Mouse (Mus musculus): ENCODE data around the gene Clcnkb. TPM values are rescaled to one million over a fixed set of nuclear protein-coding genes. Genes with fewer than 3 reads are reported as not detected.
A peak's percentile ranks its signal among the peaks of the same experiment; 100 is the strongest.

The Clcnkb gene
- polyA plus RNA-seq, 1 experiment from 2014 or later: 161 TPM

DNA sequence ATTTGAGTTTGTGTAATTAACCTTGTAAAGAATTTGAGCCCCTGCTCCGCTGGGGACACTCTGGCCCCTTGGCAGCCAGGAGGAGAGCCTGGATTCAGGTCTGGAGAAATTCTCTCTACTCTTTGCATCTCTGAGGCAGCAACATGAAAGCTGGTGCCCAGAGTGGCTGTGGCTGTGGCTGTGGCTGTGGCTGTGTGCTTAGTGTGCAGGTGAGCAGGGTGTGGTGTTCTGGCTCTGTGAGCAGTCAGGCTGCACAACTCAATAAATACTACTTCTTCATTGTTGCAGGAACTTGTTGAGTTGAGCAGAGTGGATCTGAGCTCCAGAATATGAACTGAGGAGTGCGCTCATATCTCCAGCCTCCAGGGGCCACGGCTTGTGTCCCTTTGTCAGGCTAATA, 43.1 kb upstream of the Clcnkb start:
- Histone ChIP-seq H3K4me1 (replicated peaks; ENCODE audit: insufficient read depth, low read length) (peaks cover 8% of the 10 kb centered on the region; the same call in 1 of the 2 replicates), H3K9me3 (replicated peaks; ENCODE audit: low read length) (no peaks in the 10 kb centered on the region), H3K27ac (peak overlapping the region; percentile 50), H3K4me3 (replicated peaks; ENCODE audit: low read depth, low read length) (no peak overlapping the region), H3K9ac (ENCODE audit: low read depth, low read length) (0 out of 2 replicates have a peak overlapping the region, but pooled peaks have one; percentile 35), H3K27me3 (ENCODE audit: insufficient read depth, low read length) (no peaks in the 10 kb centered on the region), H3K36me3 (ENCODE audit: insufficient read depth, low read length) (peaks cover 14% of the 10 kb centered on the region), H3K4me2 (ENCODE audit: low read length) (no peak overlapping the region)
- TF ChIP-seq CTCF (IDR thresholded peaks at IDR 0.05; ENCODE audit: low read depth): no peak
- WGBS: 57% methylated on average over 3 of the region's 3 CpGs
- DNase-seq (ENCODE audit: low spot score) (no peak), ATAC-seq (replicated peaks; ENCODE audit: low FRiP score, low read depth) (no peak)

DNA sequence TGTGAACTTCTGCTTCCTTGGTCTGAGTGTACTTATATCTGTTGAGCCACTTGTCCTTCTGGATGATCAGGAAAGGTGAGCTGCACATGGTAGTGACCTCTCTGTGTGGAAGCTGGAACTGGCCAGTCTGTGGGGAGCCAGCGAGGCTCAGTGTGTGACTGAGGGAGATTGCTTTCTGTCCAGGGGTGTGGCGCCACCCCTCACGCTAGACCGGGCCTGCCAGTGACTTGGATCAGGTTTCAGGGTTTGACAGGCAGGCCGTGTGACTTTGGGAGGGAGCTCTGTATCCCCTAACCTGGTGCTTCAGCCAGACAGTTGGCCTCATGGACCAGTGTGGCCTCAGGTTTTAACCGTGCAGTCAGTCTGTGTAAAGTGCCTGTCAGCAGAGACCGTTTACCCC, 42.4 kb upstream of the Clcnkb start:
- TF ChIP-seq CTCF (IDR thresholded peaks at IDR 0.05; ENCODE audit: low read depth): no peak
- Histone ChIP-seq H3K36me3 (ENCODE audit: insufficient read depth, low read length) (peaks cover 8% of the 10 kb centered on the region), H3K27ac (peak overlapping the region; percentile 50), H3K4me2 (ENCODE audit: low read length) (no peak overlapping the region), H3K9ac (ENCODE audit: low read depth, low read length) (0 out of 2 replicates have a peak overlapping the region, but pooled peaks have one; percentile 35), H3K4me3 (replicated peaks; ENCODE audit: low read depth, low read length) (no peak overlapping the region), H3K4me1 (replicated peaks; ENCODE audit: insufficient read depth, low read length) (peaks cover 8% of the 10 kb centered on the region; the same call in 1 of the 2 replicates), H3K9me3 (replicated peaks; ENCODE audit: low read length) (no peaks in the 10 kb centered on the region), H3K27me3 (ENCODE audit: insufficient read depth, low read length) (no peaks in the 10 kb centered on the region)
- ATAC-seq (replicated peaks; ENCODE audit: low FRiP score, low read depth): peak; percentile 65
- DNase-seq (ENCODE audit: low spot score): peak; percentile 73
- WGBS: 6% methylated on average over 7 of the region's 7 CpGs

DNA sequence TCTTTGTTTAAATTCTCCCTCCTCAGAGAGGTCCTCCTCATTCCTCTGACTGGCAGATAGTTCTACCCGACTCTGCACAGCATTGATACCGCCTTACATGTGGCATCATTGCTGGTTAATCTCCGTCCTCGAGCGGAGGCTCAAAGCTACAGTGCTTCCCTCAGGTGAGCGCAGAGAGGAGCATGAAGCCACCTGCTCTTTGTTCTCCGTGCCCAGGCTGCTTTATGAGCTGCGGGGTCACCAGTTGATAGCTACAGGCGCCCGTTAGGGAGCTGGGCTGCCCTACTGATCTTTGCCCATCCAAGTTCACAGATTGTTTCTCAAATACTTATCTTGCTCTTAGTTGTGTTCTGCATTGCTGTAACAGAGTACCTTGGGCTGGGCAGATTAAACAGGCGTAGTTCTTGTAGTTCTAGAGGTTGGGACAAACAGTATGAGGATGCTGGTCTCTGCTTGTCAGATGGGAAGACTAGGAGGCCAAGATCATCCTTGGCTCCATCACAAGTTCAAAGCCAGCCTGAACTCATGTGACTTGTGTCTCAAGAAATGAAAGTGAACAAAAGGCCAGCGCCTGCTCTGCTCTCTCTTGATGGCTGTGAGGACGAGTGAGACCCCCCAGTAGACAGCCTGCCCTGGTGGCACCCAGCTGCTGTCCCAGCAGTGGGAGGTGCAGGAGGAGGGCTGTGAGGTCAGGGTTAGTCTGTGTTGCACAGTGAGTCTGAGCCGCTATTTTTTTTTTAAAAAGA, 40.6 kb upstream of the Clcnkb start:
- no peak for TF ChIP-seq CTCF (IDR thresholded peaks at IDR 0.05; ENCODE audit: low read depth)
- H3K4me3 ChIP-seq (replicated peaks; ENCODE audit: low read depth, low read length): no peak overlapping the region
- H3K27ac ChIP-seq: no peak overlapping the region
- H3K9me3 ChIP-seq (replicated peaks; ENCODE audit: low read length): no peaks in the 10 kb centered on the region
- H3K9ac ChIP-seq (ENCODE audit: low read depth, low read length): no peak overlapping the region
- no peaks in the 10 kb centered on the region for H3K27me3 ChIP-seq (ENCODE audit: insufficient read depth, low read length)
- ATAC-seq (replicated peaks; ENCODE audit: low FRiP score, low read depth) (no peak), DNase-seq (ENCODE audit: low spot score) (no peak)
- H3K4me2 ChIP-seq (ENCODE audit: low read length): no peak overlapping the region
- WGBS: 88% methylated on average over 14 of the region's 14 CpGs
- peaks cover 8% of the 10 kb centered on the region; the same call in 1 of the 2 replicates for H3K4me1 ChIP-seq (replicated peaks; ENCODE audit: insufficient read depth, low read length)
- H3K36me3 ChIP-seq (ENCODE audit: insufficient read depth, low read length): peaks cover 9% of the 10 kb centered on the region; the same call in 1 of the 2 replicates

DNA sequence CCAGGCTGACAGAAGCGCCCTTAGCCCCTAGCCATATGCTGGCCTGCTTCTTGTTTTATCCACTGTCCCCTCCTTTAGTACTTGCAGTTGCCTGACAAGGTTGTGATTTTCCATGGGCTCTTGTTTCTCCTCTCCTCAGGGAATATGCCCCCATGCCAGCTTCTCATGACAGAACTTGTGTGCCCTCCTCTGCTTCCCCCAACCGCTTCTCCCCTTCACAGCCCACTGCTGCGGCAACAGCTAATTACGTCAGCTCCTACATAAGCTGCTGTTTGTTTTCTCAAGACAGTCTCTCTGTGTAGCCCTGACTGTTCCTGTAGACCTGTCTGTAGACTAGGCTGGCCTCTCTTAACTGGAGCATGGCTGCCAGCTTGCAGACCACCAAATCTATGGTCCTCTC, 39.7 kb upstream of the Clcnkb start:
- 62% methylated on average over 4 of the region's 4 CpGs for WGBS
- H3K9me3 ChIP-seq (replicated peaks; ENCODE audit: low read length): no peaks in the 10 kb centered on the region
- DNase-seq (ENCODE audit: low spot score) (peak; percentile 31), ATAC-seq (replicated peaks; ENCODE audit: low FRiP score, low read depth) (no peak)
- H3K4me1 ChIP-seq (replicated peaks; ENCODE audit: insufficient read depth, low read length): peaks cover 8% of the 10 kb centered on the region; the same call in 1 of the 2 replicates
- no peak overlapping the region for H3K4me3 ChIP-seq (replicated peaks; ENCODE audit: low read depth, low read length)
- H3K27ac ChIP-seq: no peak overlapping the region
- H3K9ac ChIP-seq (ENCODE audit: low read depth, low read length): no peak overlapping the region
- TF ChIP-seq CTCF (IDR thresholded peaks at IDR 0.05; ENCODE audit: low read depth): no peak
- peaks cover 9% of the 10 kb centered on the region; the same call in 1 of the 2 replicates for H3K36me3 ChIP-seq (ENCODE audit: insufficient read depth, low read length)
- H3K27me3 ChIP-seq (ENCODE audit: insufficient read depth, low read length): no peaks in the 10 kb centered on the region
- H3K4me2 ChIP-seq (ENCODE audit: low read length): no peak overlapping the region

DNA sequence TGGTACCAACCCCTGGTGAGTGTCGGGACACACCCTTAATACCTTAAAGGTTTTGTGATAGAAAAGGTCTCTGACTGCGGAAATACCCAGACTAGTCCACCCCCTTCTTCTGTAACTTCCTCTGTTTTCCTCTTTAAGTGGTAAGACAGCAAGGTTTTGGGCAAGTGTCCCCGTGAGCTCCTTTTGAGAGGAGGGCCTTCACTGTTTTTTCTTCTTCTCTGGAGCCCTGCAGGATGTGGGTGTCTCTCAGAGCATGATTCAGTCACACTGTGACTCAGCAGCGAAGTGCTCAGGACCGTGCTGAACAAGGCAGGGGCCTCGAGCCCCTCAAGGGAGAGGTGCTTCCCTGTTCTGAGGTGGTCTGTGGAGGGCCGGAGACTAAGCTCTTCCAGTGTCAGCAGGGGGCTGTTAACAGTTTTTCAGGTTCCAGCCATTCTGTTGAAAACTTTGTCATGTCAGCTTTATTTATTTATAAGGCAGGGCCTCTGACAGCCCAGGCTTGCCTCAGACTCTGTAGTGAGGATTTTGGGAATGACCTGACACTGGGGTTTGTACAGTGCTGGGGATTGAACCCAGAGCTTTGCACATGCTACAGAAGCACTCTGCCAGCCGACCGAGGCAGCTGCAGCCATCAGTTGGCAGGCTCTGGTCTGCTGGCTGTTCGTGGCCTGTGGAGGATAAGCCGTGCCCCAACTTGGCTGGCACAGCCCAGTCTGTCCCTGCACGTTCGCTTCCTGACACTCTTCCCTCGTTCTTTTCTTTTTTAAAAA, 39.0 kb upstream of the Clcnkb start:
- TF ChIP-seq CTCF (IDR thresholded peaks at IDR 0.05; ENCODE audit: low read depth): no peak
- peaks cover 9% of the 10 kb centered on the region; the same call in 1 of the 2 replicates for H3K36me3 ChIP-seq (ENCODE audit: insufficient read depth, low read length)
- H3K9ac ChIP-seq (ENCODE audit: low read depth, low read length): no peak overlapping the region
- no peak for ATAC-seq (replicated peaks; ENCODE audit: low FRiP score, low read depth)
- H3K4me2 ChIP-seq (ENCODE audit: low read length): no peak overlapping the region
- peaks cover 8% of the 10 kb centered on the region; the same call in 1 of the 2 replicates for H3K4me1 ChIP-seq (replicated peaks; ENCODE audit: insufficient read depth, low read length)
- 75% methylated on average over 14 of the region's 14 CpGs for WGBS
- no peaks in the 10 kb centered on the region for H3K27me3 ChIP-seq (ENCODE audit: insufficient read depth, low read length)
- H3K27ac ChIP-seq: no peak overlapping the region
- DNase-seq (ENCODE audit: low spot score): no peak
- H3K4me3 ChIP-seq (replicated peaks; ENCODE audit: low read depth, low read length): no peak overlapping the region
- no peaks in the 10 kb centered on the region for H3K9me3 ChIP-seq (replicated peaks; ENCODE audit: low read length)

DNA sequence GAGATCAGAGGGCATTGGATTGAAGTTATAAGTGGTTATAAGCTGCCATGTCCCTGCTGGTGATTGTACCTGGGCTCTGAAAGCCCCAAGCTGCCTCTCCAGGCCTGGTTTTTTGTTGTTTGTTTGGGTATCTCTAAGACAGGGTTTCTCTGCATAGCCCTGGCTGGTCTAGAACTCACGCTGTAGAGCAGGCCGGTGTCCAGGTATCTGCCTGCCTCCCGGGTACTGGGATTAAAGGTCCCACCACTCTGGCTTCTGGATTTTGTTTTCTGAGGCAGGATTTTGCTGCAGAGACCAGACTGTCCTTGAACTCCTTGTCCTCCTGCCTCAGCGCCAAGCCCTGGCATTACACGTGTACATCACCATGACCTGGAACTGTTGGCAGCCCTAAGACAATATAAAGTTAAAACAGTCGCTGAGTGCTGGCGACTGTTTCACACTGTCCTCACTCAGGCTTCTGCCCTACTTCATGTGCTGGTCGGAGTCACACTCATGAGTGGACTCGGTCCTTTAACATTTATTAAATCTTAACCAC, 36.2 kb upstream of the Clcnkb start:
- 91% methylated on average over 9 of the region's 9 CpGs for WGBS
- no peak overlapping the region for H3K9ac ChIP-seq (ENCODE audit: low read depth, low read length)
- no peaks in the 10 kb centered on the region; the same call in 1 of the 2 replicates for H3K4me1 ChIP-seq (replicated peaks; ENCODE audit: insufficient read depth, low read length)
- ATAC-seq (replicated peaks; ENCODE audit: low FRiP score, low read depth) (no peak), DNase-seq (ENCODE audit: low spot score) (no peak)
- TF ChIP-seq CTCF (IDR thresholded peaks at IDR 0.05; ENCODE audit: low read depth): no peak
- no peaks in the 10 kb centered on the region for H3K27me3 ChIP-seq (ENCODE audit: insufficient read depth, low read length)
- H3K36me3 ChIP-seq (ENCODE audit: insufficient read depth, low read length): peaks cover 30% of the 10 kb centered on the region; the same call in 1 of the 2 replicates
- H3K4me2 ChIP-seq (ENCODE audit: low read length): no peak overlapping the region
- H3K27ac ChIP-seq: no peak overlapping the region
- H3K4me3 ChIP-seq (replicated peaks; ENCODE audit: low read depth, low read length): no peak overlapping the region
- no peaks in the 10 kb centered on the region for H3K9me3 ChIP-seq (replicated peaks; ENCODE audit: low read length)
